Mouse (Mus musculus): Measurements from ENCODE around the gene Eif4a1.

DNA sequence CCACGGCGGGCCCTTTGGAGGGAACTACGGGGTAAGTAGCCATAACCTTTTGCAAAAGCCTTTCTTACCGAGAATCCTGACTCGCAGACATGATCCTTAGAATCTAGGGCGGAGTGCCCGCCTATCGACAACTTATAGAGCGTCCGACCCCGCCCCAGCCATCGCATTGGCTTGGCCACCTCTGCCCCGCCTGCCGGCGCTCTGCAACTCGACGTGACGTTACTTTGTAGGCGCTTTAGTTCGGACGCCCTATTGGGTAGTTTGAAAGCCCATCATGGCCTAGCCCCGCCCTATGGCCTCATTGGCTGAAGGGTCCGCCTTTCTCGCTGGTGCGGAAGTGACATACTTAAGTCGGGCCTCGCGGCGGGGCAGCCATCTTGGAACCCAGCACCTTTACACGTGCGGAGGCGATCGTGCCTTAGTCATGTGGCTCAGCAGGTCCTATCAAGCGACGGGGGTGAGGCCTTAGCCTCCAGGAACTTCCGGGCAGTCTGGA, at the start of gene Eif4a1:
- TF ChIP-seq GATA1 (IDR thresholded peaks at IDR 0.05; ENCODE audit: borderline replicate concordance, low read length) (no peak), FLI1 (IDR thresholded peaks at IDR 0.05; ENCODE audit: low read length) (peak; percentile 29; the same call in 1 of the 2 replicates)

All from megakaryocyte, embryonic 14.5 days (primary cell).